Mouse (Mus musculus) megakaryocyte, embryonic 14.5 days (primary cell): ENCODE measurements around the gene Hpd. TPM values are rescaled to one million over a fixed set of nuclear protein-coding genes. Genes with fewer than 3 reads are reported as not detected.
A peak's percentile ranks its signal among the peaks of the same experiment; 100 is the strongest.

ENCODE experiments used
- H3K27me3 ChIP-seq: replicated peaks from 2 replicates; pipeline ENCODE3; 2012; ENCODE audit warnings: inconsistent platforms
- H3K36me3 ChIP-seq: replicated peaks from 2 replicates; pipeline ENCODE3; 2012; ENCODE audit warnings: low read length, inconsistent platforms, mixed read lengths
- H3K4me1 ChIP-seq: 2 replicates; pipeline ENCODE4 v1.6.1; 2012; ENCODE audit warnings: inconsistent platforms
- H3K4me3 ChIP-seq: replicated peaks from 2 replicates; pipeline ENCODE3; 2012; ENCODE audit warnings: moderate library complexity, mild to moderate bottlenecking, inconsistent platforms
- H3K9me3 ChIP-seq: 2 replicates; pipeline ENCODE4 v1.6.1; 2012; ENCODE audit warnings: inconsistent platforms
- FLI1 ChIP-seq: IDR thresholded peaks from 2 replicates; pipeline ENCODE4 v1.6.1; 2012; ENCODE audit warnings: low read length, inconsistent platforms, mixed read lengths
- GATA1 ChIP-seq: IDR thresholded peaks from 3 replicates; pipeline ENCODE4 v1.6.1; 2012; ENCODE audit warnings: mixed read lengths, low read length, inconsistent platforms, borderline replicate concordance
- polyA plus RNA-seq: library from polyadenylated mRNA; stranded (reverse); fragments of >175 nt; gene quantifications from 2 replicates; pipeline ENCODE4 v1.2.3, GENCODE M21; 2012; ENCODE audit warnings: low replicate concordance; ENCODE audit not compliant: insufficient read depth

Hpd gene
- polyA plus RNA-seq, 1 experiment = not detected

DNA sequence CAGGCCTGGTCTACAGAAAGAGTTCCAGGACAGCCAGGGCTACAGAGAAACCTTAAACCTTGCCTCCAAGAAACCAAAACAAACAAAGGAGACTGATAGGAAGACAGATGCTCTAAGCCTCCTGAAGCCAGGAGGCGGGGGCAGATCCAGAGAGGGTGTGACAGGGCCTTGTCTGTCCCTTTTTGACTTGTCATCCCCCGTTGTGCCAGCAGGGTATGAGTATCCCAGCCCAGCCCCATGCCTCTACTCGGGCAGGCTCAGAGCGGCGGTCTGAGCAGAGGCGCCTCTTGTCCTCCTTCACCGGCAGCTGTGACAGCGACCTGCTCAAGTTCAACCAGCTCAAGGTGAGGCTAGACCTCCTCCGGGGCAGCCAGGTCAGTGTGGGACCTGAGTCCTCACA, 19.6 kb downstream of the Hpd start:
- Histone ChIP-seq H3K4me1 (peaks cover 20% of the 10 kb centered on the region), H3K27me3 (no peaks in the 10 kb centered on the region), H3K36me3 (peaks cover 92% of the 10 kb centered on the region), H3K4me3 (no peak overlapping the region), H3K9me3 (no peaks in the 10 kb centered on the region)
- no peak for TF ChIP-seq FLI1
- no peak for TF ChIP-seq GATA1

DNA sequence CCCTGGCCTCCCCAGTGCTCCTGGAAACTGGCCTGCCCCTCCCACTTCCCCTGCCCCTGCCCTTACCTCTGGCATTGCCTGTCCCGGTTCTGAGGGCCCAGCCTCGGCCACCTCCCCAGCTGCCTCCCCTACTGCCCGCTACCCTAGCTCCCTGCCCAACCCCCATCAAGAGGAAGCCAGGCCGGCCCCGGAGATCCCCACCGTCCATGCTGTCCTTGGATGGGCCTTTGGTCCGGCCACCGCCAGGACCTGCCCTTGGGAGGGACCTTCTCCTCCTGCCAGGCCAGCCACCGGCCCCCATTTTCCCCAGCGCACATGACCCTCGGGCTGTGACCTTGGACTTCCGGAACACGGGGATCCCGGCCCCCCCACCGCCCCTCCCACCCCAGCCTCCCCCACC, 22.2 kb downstream of the Hpd start:
- TF ChIP-seq FLI1 (no peak), GATA1 (no peak)
- Histone ChIP-seq H3K36me3 (peaks cover 93% of the 10 kb centered on the region), H3K4me1 (peaks cover 32% of the 10 kb centered on the region), H3K9me3 (no peaks in the 10 kb centered on the region), H3K4me3 (no peak overlapping the region), H3K27me3 (no peaks in the 10 kb centered on the region)

GRCm38 (mm10) chr5:123159866-123160265, 22.7 kb downstream of the Hpd start:
- peaks cover 32% of the 10 kb centered on the region for H3K4me1 ChIP-seq
- no peaks in the 10 kb centered on the region for H3K27me3 ChIP-seq
- H3K9me3 ChIP-seq = no peaks in the 10 kb centered on the region
- peaks cover 96% of the 10 kb centered on the region for H3K36me3 ChIP-seq
- H3K4me3 ChIP-seq = no peak overlapping the region
- TF ChIP-seq GATA1 (no peak), FLI1 (no peak)

DNA sequence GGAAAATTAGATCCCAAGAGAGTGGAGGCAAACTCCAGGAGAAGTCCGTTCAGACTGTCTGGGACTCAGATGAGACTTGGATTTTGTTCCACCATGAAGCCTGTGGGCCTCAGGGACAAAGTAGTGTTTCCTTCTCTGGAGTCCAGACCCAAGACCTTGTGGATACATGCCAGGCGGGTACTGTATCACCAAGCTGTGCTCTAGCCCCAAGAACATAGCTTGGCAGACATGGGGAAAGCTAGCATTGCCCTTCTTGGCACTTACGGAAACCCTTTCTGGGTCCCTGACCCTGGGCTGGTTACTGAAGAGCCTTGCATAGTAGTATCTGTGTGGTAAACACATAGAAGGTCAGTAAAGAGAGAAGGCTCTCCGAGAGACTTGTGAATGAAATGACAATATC, 23.1 kb downstream of the Hpd start:
- Histone ChIP-seq H3K9me3 (no peaks in the 10 kb centered on the region), H3K4me1 (peaks cover 34% of the 10 kb centered on the region), H3K36me3 (peaks cover 97% of the 10 kb centered on the region), H3K4me3 (no peak overlapping the region), H3K27me3 (no peaks in the 10 kb centered on the region)
- TF ChIP-seq FLI1 (no peak), GATA1 (no peak)

DNA sequence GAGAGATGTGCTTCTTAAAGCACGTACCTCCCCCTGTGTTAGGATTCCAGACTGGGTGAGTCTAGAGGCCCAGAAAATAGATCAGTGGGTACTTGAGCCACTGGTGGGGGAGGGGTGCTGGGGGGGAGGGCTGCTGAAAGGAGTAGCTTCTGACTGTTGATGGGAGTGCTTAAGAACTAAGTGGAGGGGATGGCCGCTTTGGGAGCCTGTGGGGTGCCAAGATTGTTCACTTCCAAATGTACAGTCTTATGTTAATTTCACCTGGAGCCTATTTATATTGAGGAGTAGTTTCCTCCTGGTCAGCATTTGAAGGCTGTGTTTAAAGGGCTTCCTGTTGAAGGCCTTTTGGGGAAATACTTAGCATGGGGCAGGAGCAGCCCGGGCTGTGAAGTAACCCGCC, 24.6 kb downstream of the Hpd start:
- no peak overlapping the region for H3K4me3 ChIP-seq
- no peaks in the 10 kb centered on the region for H3K9me3 ChIP-seq
- TF ChIP-seq GATA1 (no peak), FLI1 (no peak)
- peaks cover 97% of the 10 kb centered on the region for H3K36me3 ChIP-seq
- H3K27me3 ChIP-seq = no peaks in the 10 kb centered on the region
- H3K4me1 ChIP-seq = peaks cover 38% of the 10 kb centered on the region

- Histone ChIP-seq H3K36me3 (peaks cover 97% of the 10 kb centered on the region), H3K4me1 (peaks cover 45% of the 10 kb centered on the region), H3K27me3 (no peaks in the 10 kb centered on the region), H3K9me3 (no peaks in the 10 kb centered on the region), H3K4me3 (no peak overlapping the region)
- TF ChIP-seq FLI1 = no peak
Observed at GRCm38 (mm10) chr5:123156763-123157162, 25.8 kb downstream of the Hpd start.

- H3K4me1 ChIP-seq = peaks cover 47% of the 10 kb centered on the region
- H3K4me3 ChIP-seq = no peak overlapping the region
- no peaks in the 10 kb centered on the region for H3K27me3 ChIP-seq
- no peaks in the 10 kb centered on the region for H3K9me3 ChIP-seq
- TF ChIP-seq FLI1 = no peak
- no peak for TF ChIP-seq GATA1
- peaks cover 97% of the 10 kb centered on the region for H3K36me3 ChIP-seq
Observed at GRCm38 (mm10) chr5:123155425-123155824, 27.1 kb downstream of the Hpd start.

DNA sequence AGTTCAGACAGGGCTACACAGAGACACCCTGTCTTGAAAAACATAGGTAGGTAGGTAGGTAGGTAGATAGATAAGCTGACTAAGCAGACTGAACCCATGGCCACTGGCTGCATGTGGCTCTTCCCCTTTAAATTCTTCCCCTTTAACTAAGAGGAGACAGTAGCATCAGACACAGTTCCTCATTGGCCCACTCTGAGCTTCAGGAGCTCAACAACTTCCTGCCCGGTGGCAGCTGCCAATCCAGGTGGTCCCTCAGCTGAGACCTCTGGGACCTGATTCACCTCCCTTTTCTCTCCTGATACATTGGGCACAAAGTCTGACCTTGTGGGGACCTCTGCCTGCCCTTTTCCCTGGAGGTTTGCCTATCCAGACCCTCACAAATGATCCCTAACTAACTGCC, 29.6 kb downstream of the Hpd start:
- Histone ChIP-seq H3K27me3 (no peaks in the 10 kb centered on the region), H3K9me3 (no peaks in the 10 kb centered on the region), H3K36me3 (peaks cover 95% of the 10 kb centered on the region), H3K4me1 (peaks cover 68% of the 10 kb centered on the region), H3K4me3 (no peak overlapping the region)
- TF ChIP-seq GATA1 (no peak), FLI1 (no peak)

DNA sequence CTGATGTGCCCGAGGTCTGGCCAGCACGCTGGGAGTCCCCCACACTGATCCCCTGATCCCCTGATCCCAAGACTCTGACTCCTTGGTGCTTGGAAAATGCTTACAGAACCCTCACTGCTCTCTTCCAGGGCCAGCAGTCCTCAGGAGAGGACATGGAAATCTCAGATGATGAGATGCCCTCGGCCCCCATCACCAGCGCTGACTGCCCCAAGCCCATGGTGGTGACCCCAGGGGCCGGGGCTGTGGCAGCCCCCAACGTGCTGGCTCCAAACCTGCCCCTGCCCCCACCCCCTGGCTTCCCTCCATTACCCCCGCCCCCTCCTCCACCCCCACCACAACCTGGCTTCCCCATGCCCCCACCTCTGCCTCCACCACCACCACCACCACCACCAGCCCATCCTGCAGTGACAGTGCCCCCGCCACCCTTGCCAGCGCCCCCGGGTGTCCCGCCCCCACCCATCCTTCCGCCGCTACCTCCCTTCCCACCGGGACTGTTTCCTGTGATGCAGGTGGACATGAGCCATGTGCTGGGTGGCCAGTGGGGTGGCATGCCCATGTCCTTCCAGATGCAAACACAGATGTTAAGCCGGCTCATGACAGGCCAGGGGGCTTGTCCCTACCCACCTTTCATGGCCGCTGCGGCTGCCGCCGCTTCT, 30.7 kb downstream of the Hpd start:
- Histone ChIP-seq H3K36me3 (peaks cover 95% of the 10 kb centered on the region), H3K4me1 (peaks cover 69% of the 10 kb centered on the region), H3K9me3 (no peaks in the 10 kb centered on the region), H3K27me3 (no peaks in the 10 kb centered on the region), H3K4me3 (peak overlapping the region; percentile 18)
- TF ChIP-seq FLI1 (no peak), GATA1 (no peak)

DNA sequence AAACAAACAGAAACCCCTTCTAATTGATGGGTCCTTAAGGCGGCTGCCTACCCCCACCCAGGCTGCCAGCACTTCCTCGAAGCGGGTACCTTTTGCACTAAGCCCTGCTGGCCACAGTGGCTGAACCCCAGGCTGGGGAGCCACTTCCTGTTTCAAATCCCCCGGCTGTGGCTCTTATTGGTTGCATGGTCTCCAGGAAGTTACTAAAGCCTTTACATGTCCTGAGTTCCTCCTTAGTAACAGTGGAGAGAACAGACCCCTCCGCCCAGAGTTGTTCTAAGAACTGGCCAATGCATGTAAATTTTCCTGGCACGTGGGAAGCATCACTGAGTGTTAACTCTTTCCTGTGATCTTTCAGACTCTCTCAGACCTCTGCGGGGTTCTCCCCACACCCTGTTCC, 31.4 kb downstream of the Hpd start:
- TF ChIP-seq GATA1 = no peak
- no peak for TF ChIP-seq FLI1
- no peaks in the 10 kb centered on the region for H3K9me3 ChIP-seq
- H3K4me1 ChIP-seq = peaks cover 74% of the 10 kb centered on the region
- H3K36me3 ChIP-seq = peaks cover 95% of the 10 kb centered on the region
- no peaks in the 10 kb centered on the region for H3K27me3 ChIP-seq
- peak overlapping the region; percentile 90 for H3K4me3 ChIP-seq

DNA sequence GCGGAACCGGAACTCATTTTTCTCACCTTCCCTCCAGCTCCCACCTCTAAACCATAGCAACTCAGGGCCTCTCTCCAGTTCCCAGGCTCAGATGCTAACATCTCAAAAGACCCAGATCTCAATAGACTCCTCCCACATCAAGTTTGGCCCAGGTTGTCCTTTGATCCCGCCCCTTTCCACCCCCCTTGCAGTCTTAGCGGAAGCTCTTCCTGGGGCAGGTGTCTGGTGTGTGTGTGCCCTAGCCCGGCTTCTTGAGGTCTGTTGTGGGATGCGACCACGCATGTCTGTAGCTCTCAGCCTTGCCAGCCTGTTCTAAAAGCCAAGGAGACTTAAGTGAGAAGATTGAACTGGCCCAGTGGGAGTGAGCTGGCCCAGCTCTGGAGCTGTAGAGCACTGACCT, 31.9 kb downstream of the Hpd start:
- TF ChIP-seq FLI1 (no peak), GATA1 (no peak)
- H3K9me3 ChIP-seq = no peaks in the 10 kb centered on the region
- H3K4me1 ChIP-seq = peaks cover 79% of the 10 kb centered on the region
- H3K27me3 ChIP-seq = no peaks in the 10 kb centered on the region
- H3K4me3 ChIP-seq = peak overlapping the region; percentile 90
- peaks cover 96% of the 10 kb centered on the region for H3K36me3 ChIP-seq
